Mouse (Mus musculus) megakaryocyte, embryonic 14.5 days (primary cell): ENCODE measurements around the gene Gm4491. TPM values are rescaled to one million over a fixed set of nuclear protein-coding genes. Genes with fewer than 3 reads are reported as not detected.
"Not testable (repeated sequence)": the region's sequence is repeated elsewhere in the genome, so short reads cannot be mapped to it uniquely, and the experiment has no call there.

Experiments
- H3K27me3 ChIP-seq: replicated peaks from 2 replicates; pipeline ENCODE3; 2012; ENCODE audit warnings: inconsistent platforms
- H3K36me3 ChIP-seq: replicated peaks from 2 replicates; pipeline ENCODE3; 2012; ENCODE audit warnings: low read length, inconsistent platforms, mixed read lengths
- H3K4me1 ChIP-seq: 2 replicates; pipeline ENCODE4 v1.6.1; 2012; ENCODE audit warnings: inconsistent platforms
- H3K4me3 ChIP-seq: replicated peaks from 2 replicates; pipeline ENCODE3; 2012; ENCODE audit warnings: moderate library complexity, mild to moderate bottlenecking, inconsistent platforms
- H3K9me3 ChIP-seq: 2 replicates; pipeline ENCODE4 v1.6.1; 2012; ENCODE audit warnings: inconsistent platforms
- FLI1 ChIP-seq: IDR thresholded peaks from 2 replicates; pipeline ENCODE4 v1.6.1; 2012; ENCODE audit warnings: low read length, inconsistent platforms, mixed read lengths
- GATA1 ChIP-seq: IDR thresholded peaks from 3 replicates; pipeline ENCODE4 v1.6.1; 2012; ENCODE audit warnings: mixed read lengths, low read length, inconsistent platforms, borderline replicate concordance
- polyA plus RNA-seq: library from polyadenylated mRNA; stranded (reverse); fragments of >175 nt; gene quantifications from 2 replicates; pipeline ENCODE4 v1.2.3, GENCODE M21; 2012; ENCODE audit warnings: low replicate concordance; ENCODE audit not compliant: insufficient read depth

Gene Gm4491
- polyA plus RNA-seq, 1 experiment, result not detected

DNA sequence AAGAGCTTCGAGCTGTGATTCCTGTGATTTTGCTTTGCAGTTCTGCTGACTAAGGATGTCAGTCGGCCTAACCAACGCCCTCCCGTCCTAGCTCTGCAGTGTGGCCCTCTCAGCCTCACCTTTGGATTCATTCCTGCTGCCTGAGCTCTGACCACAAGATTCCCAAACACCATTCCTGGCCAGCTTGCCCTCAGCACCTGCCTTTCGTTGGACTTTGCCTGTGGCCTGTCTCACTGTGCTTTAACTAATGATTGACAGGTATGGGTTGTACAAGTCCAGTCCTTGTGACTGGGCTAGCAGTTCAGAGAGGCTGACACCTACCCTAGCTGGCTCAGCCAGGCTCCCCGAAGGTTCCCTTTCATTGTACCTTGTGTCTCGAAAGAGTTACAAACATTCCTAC is 26.6 kb downstream of the Gm4491 start:
- TF ChIP-seq FLI1, result no peak
- TF ChIP-seq GATA1, result no peak
- H3K4me3 ChIP-seq, result no peak overlapping the region
- H3K36me3 ChIP-seq, result no peaks in the 10 kb centered on the region
- peaks cover 16% of the 10 kb centered on the region for H3K27me3 ChIP-seq
- H3K4me1 ChIP-seq, result no peaks in the 10 kb centered on the region
- no peaks in the 10 kb centered on the region for H3K9me3 ChIP-seq

DNA sequence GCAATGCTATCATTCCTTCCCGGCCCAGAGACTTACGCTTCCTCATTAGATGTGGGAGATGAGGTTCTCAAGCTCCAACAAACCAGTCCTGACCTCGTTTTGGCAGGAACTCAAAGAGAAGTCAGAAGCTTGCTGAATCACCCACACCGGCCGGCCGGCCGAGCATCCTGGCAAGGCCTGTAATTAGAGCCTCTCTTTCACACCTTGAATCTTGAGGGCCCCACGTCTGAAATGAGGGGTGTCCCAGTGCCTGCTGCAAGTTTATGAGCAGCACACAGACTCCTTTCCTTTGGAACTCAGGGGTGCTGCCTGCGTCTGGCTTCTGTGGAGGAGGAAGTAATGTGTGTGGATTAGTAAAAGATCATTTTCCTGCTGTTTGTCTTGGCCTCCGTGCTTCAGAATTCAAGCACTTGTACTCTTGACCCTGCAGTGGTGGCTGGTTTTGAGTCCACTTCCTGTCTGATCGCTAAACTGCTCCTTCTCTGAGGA is 31.5 kb downstream of the Gm4491 start:
- Histone ChIP-seq H3K36me3 (no peaks in the 10 kb centered on the region), H3K27me3 (peaks cover 17% of the 10 kb centered on the region), H3K4me1 (no peaks in the 10 kb centered on the region), H3K9me3 (no peaks in the 10 kb centered on the region), H3K4me3 (no peak overlapping the region)
- no peak for TF ChIP-seq GATA1
- no peak for TF ChIP-seq FLI1

DNA sequence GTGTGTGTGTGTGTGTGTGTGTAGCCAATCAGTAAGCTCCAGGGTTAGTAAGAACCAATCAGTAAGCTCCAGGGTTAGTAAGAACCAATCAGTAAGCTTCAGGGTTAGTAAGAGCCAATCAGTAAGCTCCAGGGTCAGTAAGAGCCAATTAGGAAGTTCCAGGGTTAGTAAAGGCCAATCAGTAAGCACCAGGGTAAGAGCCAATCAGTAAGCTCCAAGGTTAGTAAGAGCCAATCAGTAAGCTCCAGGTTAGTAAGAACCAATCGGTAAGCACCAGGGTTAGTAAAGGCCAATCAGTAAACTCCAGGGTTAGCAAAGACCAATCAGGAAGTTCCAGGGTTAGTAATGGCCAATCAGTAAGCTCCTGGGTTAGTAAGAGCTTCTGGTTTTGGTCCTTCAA is 32.8 kb downstream of the Gm4491 start:
- Histone ChIP-seq H3K9me3 (peaks cover 6% of the 10 kb centered on the region), H3K4me3 (no peak overlapping the region), H3K4me1 (no peaks in the 10 kb centered on the region), H3K27me3 (peaks cover 17% of the 10 kb centered on the region), H3K36me3 (no peaks in the 10 kb centered on the region)
- TF ChIP-seq FLI1 (no peak), GATA1 (no peak)

DNA sequence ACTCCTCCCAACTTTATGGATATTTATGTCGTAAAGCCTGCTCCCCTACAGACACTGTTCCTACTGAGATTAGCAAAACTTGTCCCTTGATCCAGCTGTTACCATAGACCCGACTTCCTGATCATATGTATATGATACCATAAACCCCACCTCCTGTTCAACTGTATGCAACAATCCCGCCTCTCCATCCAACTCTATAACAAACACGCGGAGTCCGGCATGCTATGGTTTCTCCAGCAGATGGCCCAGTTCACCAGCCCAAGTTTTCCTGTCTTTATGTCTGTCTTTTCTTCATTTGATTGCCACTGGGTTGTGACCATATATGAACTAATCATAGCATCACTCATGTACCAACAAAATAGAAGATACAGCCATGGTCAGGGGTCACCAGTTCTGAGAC is 40.1 kb downstream of the Gm4491 start:
- Histone ChIP-seq H3K36me3 (no peaks in the 10 kb centered on the region), H3K27me3 (peaks cover 13% of the 10 kb centered on the region), H3K4me3 (no peak overlapping the region), H3K4me1 (no peaks in the 10 kb centered on the region), H3K9me3 (peaks cover 6% of the 10 kb centered on the region)
- TF ChIP-seq GATA1 (no peak), FLI1 (no peak)

DNA sequence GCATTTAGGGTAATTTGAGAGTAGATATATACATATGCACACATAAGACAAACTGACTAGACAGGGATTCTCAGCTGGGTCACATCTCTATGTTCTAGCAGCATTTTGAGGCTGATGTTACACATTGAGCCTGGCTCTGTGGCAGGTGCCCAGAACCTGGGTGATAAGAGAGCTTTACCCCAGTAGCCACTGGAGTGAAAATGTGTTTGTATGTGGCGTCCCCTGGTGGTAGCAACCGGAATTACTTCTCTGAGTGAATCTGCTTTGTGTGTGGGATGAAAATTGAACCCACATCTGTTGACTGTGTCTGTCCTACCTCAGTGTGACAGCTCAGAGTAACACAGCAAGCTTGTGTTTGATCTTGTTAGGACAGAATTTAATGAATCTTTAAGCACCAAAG is 45.8 kb downstream of the Gm4491 start:
- not testable (repeated sequence) for H3K4me3 ChIP-seq, H3K9me3 ChIP-seq, H3K36me3 ChIP-seq, H3K4me1 ChIP-seq
- peaks cover 13% of the 10 kb centered on the region for H3K27me3 ChIP-seq

DNA sequence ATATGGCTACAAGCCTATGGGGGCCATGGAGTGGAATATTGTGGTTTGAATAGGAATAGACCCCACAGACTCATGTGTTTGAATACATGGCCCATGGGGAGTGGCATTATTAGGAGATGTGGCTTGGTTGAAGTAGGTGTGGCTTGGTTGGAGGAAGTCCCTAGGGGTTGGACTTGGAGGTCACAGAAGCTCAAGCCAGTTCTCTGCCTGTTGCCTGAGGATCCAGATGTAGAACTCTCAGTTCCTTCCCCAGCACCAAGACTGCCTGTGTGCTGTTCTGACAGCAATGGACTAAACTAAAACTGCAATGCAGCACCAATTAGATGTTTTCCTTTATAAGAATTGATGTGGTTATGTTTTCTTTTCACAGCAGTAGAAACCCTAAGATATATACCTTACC is 49.6 kb downstream of the Gm4491 start:
- Histone ChIP-seq H3K4me3 (no peak overlapping the region), H3K9me3 (peaks cover 10% of the 10 kb centered on the region), H3K27me3 (peaks cover 2% of the 10 kb centered on the region), H3K4me1 (no peaks in the 10 kb centered on the region; the same call in 1 of the 2 replicates), H3K36me3 (no peaks in the 10 kb centered on the region)
- TF ChIP-seq GATA1, result no peak

Other genes starting within 250 kb of the Gm4491 start
- 1.2 TPM in 1 of 2 replicates, not detected in the other for gene Zmym2, start 229.2 kb downstream of the Gm4491 start, polyA plus RNA-seq
- not detected in 2 replicates for gene Gja3, start 57.8 kb downstream of the Gm4491 start, polyA plus RNA-seq
- gene Gjb2, start 11.2 kb downstream of the Gm4491 start, polyA plus RNA-seq, result not detected in 2 replicates
- not detected in 2 replicates for gene Gjb6, start 17.7 kb upstream of the Gm4491 start, polyA plus RNA-seq